Mouse (Mus musculus) hindbrain, embryonic 10.5 days (tissue): ENCODE data around the gene Lman2. TPM values are rescaled to one million over a fixed set of nuclear protein-coding genes. Genes with fewer than 3 reads are reported as not detected.
A peak's percentile ranks its signal among the peaks of the same experiment; 100 is the strongest.

Experiments used
- DNase-seq: peaks from one replicate; pipeline ENCODE4 v3.0.0-alpha.2; 2017; ENCODE audit warnings: low spot score
- H3K27ac ChIP-seq: fragments of 300-500 bp; sonication (generic); 2 replicates; pipeline ENCODE4 v1.5.1; 2016; ENCODE audit warnings: mild to moderate bottlenecking, moderate library complexity
- H3K27me3 ChIP-seq: fragments of 300-500 bp; sonication (generic); 2 replicates; pipeline ENCODE4 v1.6.1; 2016; ENCODE audit warnings: mild to moderate bottlenecking; ENCODE audit not compliant: poor library complexity, insufficient read depth, severe bottlenecking
- H3K36me3 ChIP-seq: fragments of 300-500 bp; sonication (generic); 2 replicates; pipeline ENCODE4 v1.6.1; 2016; ENCODE audit warnings: mild to moderate bottlenecking, moderate library complexity
- H3K4me1 ChIP-seq: fragments of 300-500 bp; sonication (generic); replicated peaks from 2 replicates; pipeline ENCODE4 v1.6.1; 2016; ENCODE audit warnings: mild to moderate bottlenecking
- H3K4me3 ChIP-seq: fragments of 300-500 bp; sonication (generic); 2 replicates; pipeline ENCODE4 v1.5.1; 2016; ENCODE audit warnings: mild to moderate bottlenecking, moderate library complexity
- H3K9me3 ChIP-seq: fragments of 300-500 bp; sonication (generic); 2 replicates; pipeline ENCODE4 v1.6.1; 2016; ENCODE audit warnings: mild to moderate bottlenecking, moderate library complexity
- WGBS: fragments of 180-500 bp; shearing (Covaris S2); methylation state at CpG from one replicate; pipeline ENCODE4 v1.1.7; 2016; 5-methylcytosine and 5-hydroxymethylcytosine counted together
- polyA plus RNA-seq: library from polyadenylated mRNA; unstranded; fragments of >200 nt; fragmentation: Nextera tagmentation; extraction: Ambion mirVana; gene quantifications from 2 replicates; pipeline ENCODE4 v1.2.1, GENCODE M21; 2016

Gene Lman2
- polyA plus RNA-seq, 1 experiment from 2014 or later, result 95.2 TPM

GRCm38 (mm10) chr13:55361974-55362452 is 570 bp downstream of the Lman2 start:
- under 1% methylated on average over 32 of the region's 32 CpGs for WGBS
- no peak for DNase-seq

GRCm38 (mm10) chr13:55361145-55361544 is 1.4 kb downstream of the Lman2 start:
- Histone ChIP-seq H3K27ac (no peak overlapping the region; the same call in 1 of the 2 replicates), H3K27me3 (no peaks in the 10 kb centered on the region), H3K36me3 (peaks cover 51% of the 10 kb centered on the region), H3K4me1 (peaks cover 21% of the 10 kb centered on the region), H3K4me3 (peak overlapping the region; percentile 92), H3K9me3 (no peaks in the 10 kb centered on the region)
- no peak for DNase-seq

More at GRCm38 (mm10) chr13:55361974-55362452, 570 bp downstream of the Lman2 start:
- Histone ChIP-seq H3K9me3 (no peaks in the 10 kb centered on the region), H3K27ac (peak overlapping the region; percentile 92), H3K4me1 (peaks cover 21% of the 10 kb centered on the region), H3K36me3 (peaks cover 43% of the 10 kb centered on the region), H3K27me3 (no peaks in the 10 kb centered on the region), H3K4me3 (peak overlapping the region; percentile 92)

- peaks cover 81% of the 10 kb centered on the region for H3K36me3 ChIP-seq
- 91% methylated on average over 11 of the region's 11 CpGs for WGBS
These were observed 15.8 kb downstream of the Lman2 start for GRCm38 (mm10) chr13:55346745-55347144.

GRCm38 (mm10) chr13:55344286-55344685 is 18.3 kb downstream of the Lman2 start:
- Histone ChIP-seq H3K9me3 (no peaks in the 10 kb centered on the region), H3K4me3 (no peak overlapping the region), H3K27me3 (no peaks in the 10 kb centered on the region), H3K4me1 (no peaks in the 10 kb centered on the region), H3K36me3 (peaks cover 58% of the 10 kb centered on the region), H3K27ac (no peak overlapping the region)
- 91% methylated on average over 7 of the region's 7 CpGs for WGBS
- no peak for DNase-seq

More at GRCm38 (mm10) chr13:55346745-55347144, 15.8 kb downstream of the Lman2 start:
- H3K27me3 ChIP-seq, result no peaks in the 10 kb centered on the region
- H3K27ac ChIP-seq, result no peak overlapping the region
- no peak for DNase-seq
- no peaks in the 10 kb centered on the region for H3K4me1 ChIP-seq
- H3K9me3 ChIP-seq, result no peaks in the 10 kb centered on the region
- H3K4me3 ChIP-seq, result no peak overlapping the region

- peaks cover 5% of the 10 kb centered on the region for H3K4me1 ChIP-seq
- no peak overlapping the region for H3K4me3 ChIP-seq
- H3K9me3 ChIP-seq, result no peaks in the 10 kb centered on the region
- no peak for DNase-seq
- WGBS, result 41% methylated on average over 11 of the region's 11 CpGs
- 0 out of 2 replicates have a peak overlapping the region, but pooled peaks have one; percentile 16 for H3K27ac ChIP-seq
- no peaks in the 10 kb centered on the region for H3K27me3 ChIP-seq
- peaks cover 40% of the 10 kb centered on the region for H3K36me3 ChIP-seq
These were observed 20.1 kb downstream of the Lman2 start for GRCm38 (mm10) chr13:55342469-55342868.

- 44% methylated on average over 2 of the region's 2 CpGs for WGBS
- Histone ChIP-seq H3K27me3 (no peaks in the 10 kb centered on the region), H3K4me3 (no peak overlapping the region), H3K4me1 (peaks cover 12% of the 10 kb centered on the region), H3K27ac (no peak overlapping the region), H3K36me3 (peaks cover 8% of the 10 kb centered on the region), H3K9me3 (no peaks in the 10 kb centered on the region)
- DNase-seq, result no peak
These were observed 23.3 kb downstream of the Lman2 start for GRCm38 (mm10) chr13:55339259-55339658.

- Histone ChIP-seq H3K27ac (no peak overlapping the region), H3K36me3 (no peaks in the 10 kb centered on the region), H3K9me3 (no peaks in the 10 kb centered on the region), H3K4me1 (peaks cover 12% of the 10 kb centered on the region), H3K27me3 (no peaks in the 10 kb centered on the region), H3K4me3 (no peak overlapping the region)
- WGBS, result 67% methylated on average over 12 of the region's 12 CpGs
- no peak for DNase-seq
These were observed 24.2 kb downstream of the Lman2 start for GRCm38 (mm10) chr13:55338131-55339054.

GRCm38 (mm10) chr13:55337341-55337975 is 25.1 kb downstream of the Lman2 start:
- Histone ChIP-seq H3K9me3 (no peaks in the 10 kb centered on the region), H3K4me3 (no peak overlapping the region), H3K4me1 (peaks cover 12% of the 10 kb centered on the region), H3K36me3 (no peaks in the 10 kb centered on the region), H3K27ac (0 out of 2 replicates have a peak overlapping the region, but pooled peaks have one; percentile 23), H3K27me3 (no peaks in the 10 kb centered on the region)
- DNase-seq, result no peak
- WGBS, result 73% methylated on average over 10 of the region's 10 CpGs

GRCm38 (mm10) chr13:55335701-55336100 is 26.9 kb downstream of the Lman2 start:
- 81% methylated on average over 4 of the region's 4 CpGs for WGBS
- Histone ChIP-seq H3K9me3 (no peaks in the 10 kb centered on the region), H3K4me3 (no peak overlapping the region), H3K27me3 (no peaks in the 10 kb centered on the region), H3K27ac (no peak overlapping the region), H3K4me1 (peaks cover 19% of the 10 kb centered on the region), H3K36me3 (no peaks in the 10 kb centered on the region)
- no peak for DNase-seq

GRCm38 (mm10) chr13:55332331-55332730 is 30.3 kb downstream of the Lman2 start:
- no peak for DNase-seq
- H3K4me1 ChIP-seq, result peaks cover 44% of the 10 kb centered on the region
- H3K27ac ChIP-seq, result no peak overlapping the region
- H3K9me3 ChIP-seq, result no peaks in the 10 kb centered on the region
- 91% methylated on average over 3 of the region's 3 CpGs for WGBS
- H3K4me3 ChIP-seq, result no peak overlapping the region
- peaks cover 11% of the 10 kb centered on the region for H3K27me3 ChIP-seq
- peaks cover under 1% of the 10 kb centered on the region; the same call in 1 of the 2 replicates for H3K36me3 ChIP-seq

GRCm38 (mm10) chr13:55330567-55331400 is 31.8 kb downstream of the Lman2 start:
- peaks cover 43% of the 10 kb centered on the region for H3K4me1 ChIP-seq
- peaks cover 11% of the 10 kb centered on the region for H3K27me3 ChIP-seq
- H3K27ac ChIP-seq, result peak overlapping the region; percentile 96
- peak overlapping the region; percentile 69 for H3K4me3 ChIP-seq
- H3K9me3 ChIP-seq, result no peaks in the 10 kb centered on the region
- H3K36me3 ChIP-seq, result peaks cover 14% of the 10 kb centered on the region
- no peak for DNase-seq
- 47% methylated on average over 14 of the region's 14 CpGs for WGBS
